Mouse (Mus musculus): ENCODE results near the gene Zfp326.
A peak's percentile ranks its signal among the peaks of the same experiment; 100 is the strongest.
"Not testable (repeated sequence)": the region's sequence is repeated elsewhere in the genome, so short reads cannot be mapped to it uniquely, and the experiment has no call there.

Gene Zfp326

DNA sequence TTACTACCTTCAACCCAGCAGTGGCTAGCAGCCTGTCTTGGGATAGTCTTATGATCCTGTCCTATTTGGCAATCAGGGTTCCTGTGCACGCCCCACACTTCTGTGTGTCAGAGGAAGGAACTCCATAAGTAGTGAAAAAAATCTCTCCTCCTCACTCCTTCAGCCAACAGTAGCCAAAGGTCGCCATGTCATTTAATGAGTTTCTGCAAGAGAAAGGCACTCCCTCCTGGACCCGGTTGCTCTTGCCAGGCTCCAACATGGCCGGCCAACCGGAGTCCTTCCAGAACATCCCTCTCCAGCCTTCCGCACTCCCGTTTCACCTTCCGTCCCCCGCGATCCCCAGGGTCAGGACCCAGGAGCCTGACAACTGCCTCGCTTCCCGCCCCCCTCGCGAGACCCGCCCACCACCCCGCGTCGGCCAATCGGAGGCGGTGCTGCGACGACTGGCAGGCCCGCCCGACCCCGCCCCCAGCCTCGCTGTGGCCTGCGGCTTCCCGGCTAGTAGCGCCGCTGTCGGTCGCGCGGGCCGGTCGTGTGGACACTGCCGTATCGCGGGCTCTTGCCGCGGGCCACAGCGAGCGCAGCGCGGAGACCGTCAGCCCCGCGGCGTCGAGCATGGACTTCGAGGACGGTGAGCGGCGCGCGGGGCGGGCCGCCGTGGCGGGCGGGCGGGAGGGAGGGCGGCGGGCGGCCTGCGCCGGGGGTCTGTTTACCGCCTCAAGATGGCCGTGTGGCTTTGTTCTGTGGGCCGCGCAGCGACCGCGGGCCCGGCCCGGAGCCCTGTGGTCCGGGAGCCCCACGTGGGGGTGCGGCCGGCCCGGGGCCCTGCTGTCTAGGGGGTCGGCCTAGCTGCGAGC lies at the start of gene Zfp326:
Gene Zfp326 (plus strand): TSS at position 498 of the 857 bp plus-strand sequence.
- DNase-seq: peak; percentile 100

DNA sequence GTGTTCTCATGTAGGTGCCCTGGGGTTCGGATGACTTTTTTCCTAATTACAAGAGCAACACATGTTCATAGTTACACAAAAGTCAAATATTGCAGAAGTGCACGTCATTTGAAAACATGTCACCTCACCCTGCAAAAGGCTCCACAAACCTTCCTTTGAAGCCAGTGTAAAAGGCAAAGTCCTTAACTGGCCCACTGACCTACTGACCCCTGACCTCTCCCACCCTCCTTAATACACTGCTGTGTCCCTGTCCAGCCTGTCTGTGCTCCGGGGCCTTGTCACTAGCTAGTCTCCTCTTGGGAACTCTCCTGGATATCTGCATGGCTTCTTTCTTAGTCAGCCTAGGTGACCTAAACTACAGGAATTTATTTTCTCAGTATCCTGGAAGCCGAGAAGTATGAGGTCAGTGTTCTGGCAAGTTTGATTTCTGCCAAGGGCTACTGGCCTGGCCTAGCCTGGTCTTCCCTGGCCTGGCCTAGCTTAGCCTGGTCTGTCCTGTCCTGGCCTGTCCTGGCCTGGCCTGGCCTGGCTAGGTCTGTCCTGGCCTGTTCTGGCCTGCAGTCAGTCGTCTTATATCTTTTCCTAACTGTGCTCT lies 49.4 kb upstream of the Zfp326 start:
- no peak for DNase-seq

DNA sequence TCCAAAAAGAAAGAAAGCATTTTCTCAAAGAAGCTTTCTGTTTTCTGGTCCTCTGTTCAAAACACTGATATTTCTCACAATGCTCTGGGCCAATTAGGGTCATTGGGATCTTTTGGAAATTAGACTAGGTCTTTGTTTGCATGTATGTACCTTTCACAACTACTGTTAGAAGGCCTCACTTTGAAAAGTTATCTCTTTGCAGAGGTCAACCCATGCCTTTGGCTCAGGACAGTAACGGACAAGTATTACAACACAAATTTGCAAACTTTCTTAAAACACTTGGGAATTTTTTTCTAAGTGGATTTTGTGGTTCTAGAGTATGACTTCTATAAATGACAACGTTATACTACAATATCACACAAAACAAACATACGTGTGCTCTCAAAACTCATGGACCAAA lies 48.3 kb upstream of the Zfp326 start:
- DNase-seq: no peak

DNA sequence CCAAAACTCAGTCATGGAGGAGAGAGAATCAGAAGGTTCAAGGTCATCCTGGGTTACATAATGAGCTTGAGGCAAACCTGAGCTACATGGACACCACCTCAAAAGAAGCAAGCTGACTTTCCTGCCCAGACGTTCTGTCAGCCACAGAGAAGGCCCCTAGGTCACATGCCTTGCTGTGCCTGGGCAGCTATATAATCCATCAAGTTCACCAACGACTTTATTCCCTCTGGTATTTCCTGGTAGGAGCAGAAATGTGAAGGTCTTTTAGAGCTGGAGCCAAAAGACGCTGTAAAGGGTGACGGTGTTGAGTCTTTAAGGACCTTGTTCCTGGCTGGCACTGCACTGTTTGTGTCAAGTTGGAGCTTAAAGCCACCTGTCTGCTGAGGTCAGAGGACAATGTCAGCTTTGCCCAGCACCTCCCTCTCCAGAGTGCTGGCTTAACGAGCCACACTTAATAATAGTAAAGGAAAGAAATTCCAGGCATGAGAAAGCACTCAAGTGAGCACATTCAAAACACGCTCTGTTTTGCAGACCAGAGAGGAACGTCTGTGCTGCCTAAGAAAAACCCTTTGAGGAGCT lies 47.3 kb upstream of the Zfp326 start:
- no peak for DNase-seq

DNA sequence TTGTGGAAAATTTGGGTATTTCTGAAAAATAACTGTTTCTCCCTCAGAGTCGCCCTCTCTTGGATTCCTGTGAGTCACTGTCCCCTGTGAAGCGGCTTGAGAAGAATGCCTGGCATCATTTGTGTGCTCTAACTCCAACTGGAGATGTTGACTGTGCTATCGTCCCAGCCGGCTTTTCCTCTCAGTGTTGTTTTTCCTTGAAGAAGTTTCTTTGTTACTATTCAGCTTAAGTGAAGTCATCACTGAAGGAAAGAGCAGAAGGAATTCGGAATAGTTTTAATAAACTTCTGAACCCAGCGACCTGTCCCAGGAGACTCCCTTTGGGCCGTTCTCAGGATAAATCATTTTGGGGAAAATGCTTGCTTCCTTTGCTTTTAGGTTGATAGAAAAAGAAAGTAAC lies 44.2 kb upstream of the Zfp326 start:
- peak; percentile 92 for DNase-seq

DNA sequence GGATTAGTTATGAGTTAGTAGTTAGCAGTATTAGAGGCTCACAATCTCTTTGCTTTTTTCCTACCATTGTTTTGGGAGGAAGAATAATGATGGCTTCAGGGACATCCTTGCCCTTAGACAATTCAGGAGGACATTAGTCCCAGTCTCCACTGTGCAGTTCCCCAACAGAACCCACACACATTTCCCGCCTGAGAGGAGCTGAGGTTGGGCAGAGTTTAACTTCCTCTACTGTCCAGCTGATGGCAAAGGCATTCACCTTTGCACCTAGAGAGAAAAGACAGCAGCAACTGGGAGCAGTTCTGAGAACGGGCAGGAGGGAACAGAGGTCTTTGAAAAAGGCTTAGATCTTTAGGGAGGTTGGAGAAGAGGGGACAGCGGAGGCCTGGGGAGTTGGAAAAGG lies 42.4 kb upstream of the Zfp326 start:
- DNase-seq: peak; percentile 25

DNA sequence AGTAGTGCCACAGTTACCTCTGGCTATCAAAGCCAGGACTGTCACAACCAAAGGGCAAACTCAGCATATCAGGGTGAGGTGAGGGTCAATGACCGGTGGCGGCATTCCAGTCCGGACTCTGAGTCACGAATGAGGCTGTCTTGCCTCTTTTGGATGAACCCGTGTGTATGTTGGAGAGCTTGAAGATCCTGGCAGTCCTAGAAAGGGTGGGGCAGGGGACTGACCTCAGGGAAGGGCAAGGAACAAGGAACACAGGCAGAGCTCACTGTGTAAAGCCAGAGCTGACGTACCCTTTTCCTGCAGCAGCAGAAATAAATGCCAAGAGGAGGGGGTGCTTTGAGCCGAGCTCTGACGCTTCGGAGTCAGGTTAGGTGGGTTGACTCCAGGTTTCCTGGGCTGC lies 40.4 kb upstream of the Zfp326 start:
- DNase-seq: peak; percentile 98

DNA sequence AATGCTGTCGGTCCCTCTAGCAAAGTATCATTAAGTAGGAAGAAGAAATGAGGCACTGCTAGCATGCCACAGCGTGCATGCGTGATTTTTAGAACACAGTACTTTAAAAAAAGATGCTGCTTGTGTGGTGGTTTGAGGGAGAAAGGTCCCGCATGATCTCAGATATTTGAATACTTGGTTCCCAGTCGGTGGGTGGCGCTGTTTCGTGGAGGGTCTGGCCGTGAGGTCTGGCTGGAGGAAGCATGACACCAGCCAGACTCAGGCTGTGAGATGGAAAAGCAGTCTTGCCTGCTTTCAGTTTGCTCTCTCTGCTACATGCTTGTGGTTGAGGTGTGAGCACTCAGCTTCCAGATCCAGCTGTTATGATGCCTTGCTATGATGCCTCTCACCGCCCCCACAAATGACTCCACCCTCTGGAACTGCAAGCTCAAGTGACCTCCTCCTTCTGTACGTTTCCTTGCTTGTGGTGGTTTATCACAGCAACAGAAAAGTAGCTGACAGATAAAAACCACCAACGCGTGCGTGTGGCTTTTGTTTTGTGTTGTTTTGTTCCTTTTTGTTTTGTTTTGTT lies 36.5 kb upstream of the Zfp326 start:
- peak; percentile 39 for DNase-seq

DNA sequence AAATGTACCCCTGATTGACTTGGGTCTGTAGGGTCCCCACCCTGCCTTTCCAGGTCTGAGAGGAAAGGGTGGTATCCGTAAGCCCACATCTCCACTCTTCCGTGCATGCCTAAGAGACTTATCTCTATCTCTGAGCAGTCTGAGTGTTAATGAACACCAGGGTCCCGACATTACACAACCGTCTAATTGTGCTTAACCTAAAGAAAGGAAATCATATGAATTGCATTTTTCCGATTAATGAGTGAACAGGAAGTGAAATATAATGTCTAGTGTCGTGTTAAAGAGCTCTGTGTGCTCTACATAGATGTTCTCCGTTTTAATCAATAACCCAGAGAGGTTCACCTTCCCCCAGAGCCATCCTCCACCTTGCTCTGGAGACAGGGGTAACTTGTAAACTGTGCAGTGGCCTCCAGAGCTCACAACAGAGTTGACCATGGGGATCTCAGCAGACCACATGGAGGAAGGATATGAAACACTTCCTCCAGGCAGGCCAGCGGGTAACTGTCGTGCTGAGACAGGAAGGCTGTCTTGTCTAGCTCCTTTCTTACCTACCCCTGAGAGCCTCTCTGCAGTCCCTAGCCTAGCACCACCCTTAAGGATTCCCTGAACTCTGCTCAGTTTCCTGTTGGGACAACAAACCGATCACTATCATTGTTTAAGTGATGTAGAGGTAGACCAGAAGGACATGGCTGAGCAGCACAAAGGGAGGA lies 32.2 kb upstream of the Zfp326 start:
- DNase-seq: peak; percentile 87

DNA sequence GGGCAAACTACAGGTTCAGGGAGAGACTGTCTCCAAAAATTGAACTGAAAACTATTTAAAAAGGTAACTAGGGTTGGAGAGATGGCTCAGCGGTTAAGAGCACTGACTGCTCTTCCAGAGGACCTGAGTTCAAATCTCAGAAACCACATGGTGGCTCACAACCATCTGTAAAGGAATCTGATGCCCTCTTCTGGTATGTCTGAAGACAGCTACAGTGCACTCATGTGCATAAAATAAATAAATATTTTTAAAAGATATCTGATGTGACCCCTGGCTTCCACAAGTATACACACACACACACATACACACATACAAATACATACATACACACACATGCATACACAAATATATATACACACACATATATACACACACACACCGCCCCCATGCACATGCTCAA lies 31.3 kb upstream of the Zfp326 start:
- no peak for DNase-seq

DNA sequence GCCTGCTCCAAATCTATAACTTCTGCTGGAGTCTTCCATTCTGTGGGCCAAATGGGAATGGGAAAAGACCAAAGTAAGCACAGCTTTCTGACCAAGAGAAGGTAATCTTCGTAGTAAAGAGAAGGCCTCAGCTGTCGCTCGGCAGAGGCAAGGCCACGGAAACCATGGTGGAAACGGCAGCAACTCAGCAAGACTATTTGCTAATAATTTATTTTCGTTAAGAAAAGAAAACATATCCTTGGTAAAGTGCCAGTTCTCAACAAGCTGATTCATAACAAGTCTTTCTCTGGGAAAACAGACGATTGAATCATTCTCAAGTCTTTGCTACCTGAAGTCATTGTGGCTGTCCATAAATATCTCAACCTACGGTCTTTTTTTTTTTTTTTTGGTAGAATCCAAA lies 28.6 kb upstream of the Zfp326 start:
- peak; percentile 81 for DNase-seq

DNA sequence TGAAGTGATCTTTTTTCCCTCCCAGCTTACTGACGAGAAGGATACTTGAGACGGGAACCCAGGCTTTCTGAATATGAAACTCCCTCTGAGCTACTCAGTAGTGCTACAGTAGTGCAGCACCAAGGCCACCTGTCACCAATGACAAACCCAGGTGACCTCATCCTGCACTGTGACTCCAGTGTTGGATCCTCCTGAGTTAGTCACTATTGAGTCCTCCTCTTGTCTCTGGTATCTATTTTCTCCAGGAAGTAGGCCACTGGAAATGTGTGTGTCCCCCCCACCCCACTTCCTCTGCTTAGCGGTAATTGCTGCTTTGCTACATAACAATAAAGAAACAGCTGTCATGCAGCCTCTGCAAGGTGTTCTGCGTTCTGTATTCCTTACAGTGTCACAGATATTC lies 27.1 kb upstream of the Zfp326 start:
- DNase-seq: peak; percentile 41

DNA sequence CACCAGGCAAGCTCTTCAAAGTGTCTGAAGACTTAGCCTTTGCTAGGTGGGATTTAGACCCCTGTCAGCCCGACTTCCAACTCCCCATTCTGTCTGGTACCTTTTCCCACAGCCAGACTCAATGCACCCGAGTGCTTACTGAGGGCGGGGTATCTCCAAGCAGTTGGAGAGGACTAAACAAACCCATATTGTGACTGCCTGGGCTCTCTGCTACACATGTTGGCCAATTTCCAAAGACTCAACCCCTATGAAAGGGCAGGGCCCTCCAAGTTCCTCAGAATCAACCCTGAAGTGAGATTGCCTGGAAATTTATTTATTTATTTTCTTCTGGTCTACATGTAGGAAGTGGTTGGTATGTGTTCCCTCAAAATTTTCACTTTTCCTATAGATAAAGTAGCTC lies 26.7 kb upstream of the Zfp326 start:
- DNase-seq: peak; percentile 83

DNA sequence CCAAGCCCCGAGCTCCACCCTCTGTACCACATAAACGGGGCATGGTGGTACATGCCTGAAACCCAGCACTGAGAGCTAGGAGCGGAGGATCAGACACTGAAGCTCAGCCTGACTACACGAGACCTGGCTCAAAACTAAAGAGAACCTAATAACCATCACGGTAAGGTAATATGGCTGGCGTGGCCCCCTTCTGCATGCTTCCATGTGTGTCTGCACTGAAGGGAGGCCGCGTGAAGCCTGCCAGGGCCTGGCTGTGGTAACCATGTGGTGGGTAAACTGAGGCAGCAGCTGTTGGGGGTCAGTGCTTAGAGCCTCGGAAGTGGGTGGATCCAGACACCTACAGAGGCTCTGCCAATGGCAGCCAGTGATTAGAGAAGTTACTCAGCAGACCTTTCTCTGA lies 23.1 kb upstream of the Zfp326 start:
- DNase-seq: peak; percentile 78

DNA sequence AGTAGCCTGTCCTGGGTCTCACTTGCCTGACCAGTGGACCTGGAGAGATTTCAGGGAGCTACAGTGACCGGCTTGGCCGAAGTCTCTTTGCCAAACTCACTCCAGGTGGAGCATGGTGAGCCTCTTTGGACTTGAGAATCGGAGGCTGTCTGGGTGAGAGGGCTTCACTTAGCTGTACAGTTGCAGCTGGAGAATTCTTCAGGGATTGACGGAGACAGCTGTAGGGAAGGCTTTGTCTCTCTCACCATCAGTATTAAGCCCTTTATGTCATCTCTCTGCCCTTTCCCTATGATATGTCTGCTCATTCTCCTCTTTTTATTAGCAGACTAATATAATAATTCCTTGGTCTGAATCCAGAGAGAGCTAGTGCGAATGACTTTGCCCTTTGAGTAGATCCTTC lies 18.9 kb upstream of the Zfp326 start:
- DNase-seq: peak; percentile 87

DNA sequence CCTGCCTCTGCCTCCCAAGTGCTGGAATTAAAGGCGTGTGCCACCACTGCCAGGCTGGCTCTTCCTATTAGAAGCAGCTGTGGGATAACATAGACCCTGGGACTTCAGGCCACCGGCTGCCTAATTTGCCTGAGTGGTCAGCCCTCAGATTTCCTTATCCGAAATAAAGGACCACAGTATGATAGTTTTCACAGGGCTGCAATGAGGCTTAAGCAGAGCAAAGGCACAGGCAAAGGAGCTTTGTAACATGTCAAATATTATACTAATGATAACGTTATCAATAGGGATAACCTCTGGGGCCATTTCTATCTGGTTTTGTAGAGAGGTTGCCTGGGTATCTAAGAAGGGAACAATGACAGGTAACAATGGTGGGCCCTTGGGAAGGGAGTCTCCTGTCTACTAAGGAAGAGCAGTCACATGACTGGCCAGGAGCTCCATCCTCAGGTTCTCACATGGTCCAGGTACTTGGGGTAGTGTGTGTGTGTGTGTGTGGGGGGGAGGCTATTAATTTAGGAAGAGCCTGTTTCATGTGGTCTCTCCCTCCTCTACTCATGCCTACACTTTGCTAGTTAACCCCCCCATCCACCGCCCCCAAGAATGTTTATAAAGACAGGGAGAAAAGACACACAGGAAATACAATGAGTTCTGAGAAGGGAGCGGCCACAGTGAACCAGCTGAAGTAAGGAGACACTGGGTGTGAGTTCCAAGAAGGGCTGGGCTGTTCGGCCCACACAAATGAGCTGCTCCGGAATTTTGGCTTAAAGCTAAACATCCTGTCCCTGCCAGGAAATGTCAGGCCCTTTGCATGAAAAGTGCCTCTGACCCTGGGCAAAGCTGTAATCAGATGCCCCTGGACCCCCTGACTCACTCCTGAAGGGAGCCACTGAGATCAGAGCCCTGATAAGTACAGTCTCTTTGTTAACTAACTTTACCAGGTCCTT lies 17.3 kb upstream of the Zfp326 start:
- DNase-seq: peak; percentile 96

DNA sequence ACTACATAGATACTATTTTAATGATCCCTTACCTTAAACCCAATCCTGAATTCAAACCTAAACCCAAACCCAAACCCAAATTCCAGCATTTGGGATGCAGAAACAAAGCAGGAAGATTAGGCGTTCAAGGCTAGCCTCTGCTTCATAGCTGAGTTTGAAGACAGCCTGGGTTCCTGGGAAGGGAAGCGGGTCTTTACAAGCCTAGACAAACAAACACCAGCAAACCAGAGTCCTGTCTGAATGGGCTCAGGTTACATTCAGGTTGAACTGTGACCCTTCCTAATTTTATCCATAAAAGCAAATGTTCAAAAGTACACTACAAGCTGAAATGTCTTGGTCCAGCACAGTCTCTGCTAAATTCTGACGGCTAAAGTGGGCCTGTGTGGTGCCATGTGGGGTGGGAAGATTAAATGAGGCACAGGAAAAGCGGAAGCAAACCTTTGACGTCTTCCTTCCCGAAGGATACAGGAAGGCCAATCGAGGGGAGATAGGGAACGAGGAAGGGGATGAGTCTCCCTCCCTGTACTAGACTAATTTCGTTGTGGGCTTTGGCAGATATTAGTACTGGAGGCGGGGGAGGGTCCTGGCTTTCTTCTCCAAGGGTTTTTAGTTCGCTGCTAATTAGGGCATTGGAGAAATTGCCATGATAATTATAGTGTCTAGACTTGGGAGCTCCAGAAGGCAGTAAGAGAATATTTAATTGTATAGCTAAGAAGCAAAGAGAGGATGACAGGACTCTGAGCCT lies 16.5 kb upstream of the Zfp326 start:
- DNase-seq: peak; percentile 85

DNA sequence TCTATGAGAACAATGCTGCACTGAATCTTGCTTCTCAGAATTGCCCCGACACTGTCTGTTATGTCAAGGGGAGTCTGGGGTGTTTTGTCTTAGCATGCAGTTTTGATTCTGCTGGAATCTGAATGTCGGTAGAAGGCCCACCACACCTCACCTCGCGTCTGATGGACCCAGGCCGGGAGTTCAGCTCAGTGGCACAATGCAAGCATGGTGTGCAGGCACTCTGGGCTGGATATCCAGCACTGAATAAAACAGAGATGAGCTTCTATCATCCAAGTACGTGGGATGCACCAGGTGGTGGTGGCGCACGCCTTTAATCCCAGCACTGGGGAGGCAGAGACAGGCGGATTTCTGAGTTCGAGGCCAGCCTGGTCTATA lies 15.9 kb upstream of the Zfp326 start:
- peak; percentile 87 for DNase-seq

DNA sequence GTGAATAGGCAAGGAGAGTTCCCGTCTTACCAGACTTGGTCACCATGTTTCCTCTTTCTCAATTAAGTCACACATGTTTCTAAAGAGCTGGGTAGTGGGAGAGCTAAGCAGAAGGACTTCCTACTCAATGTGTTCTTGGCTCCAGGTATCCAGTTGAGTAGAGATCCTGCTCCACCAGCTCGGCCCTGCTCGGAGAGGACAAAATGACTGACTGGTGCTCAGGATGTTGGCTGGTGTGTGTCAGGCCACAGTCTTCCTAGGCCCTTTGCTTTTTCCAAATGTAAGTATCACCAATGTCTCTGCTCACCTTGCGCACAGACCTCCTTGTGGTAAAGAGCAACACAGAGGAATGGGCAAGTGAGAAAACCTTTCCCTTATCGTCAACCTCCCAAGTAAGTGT lies 14.7 kb upstream of the Zfp326 start:
- peak; percentile 64 for DNase-seq

DNA sequence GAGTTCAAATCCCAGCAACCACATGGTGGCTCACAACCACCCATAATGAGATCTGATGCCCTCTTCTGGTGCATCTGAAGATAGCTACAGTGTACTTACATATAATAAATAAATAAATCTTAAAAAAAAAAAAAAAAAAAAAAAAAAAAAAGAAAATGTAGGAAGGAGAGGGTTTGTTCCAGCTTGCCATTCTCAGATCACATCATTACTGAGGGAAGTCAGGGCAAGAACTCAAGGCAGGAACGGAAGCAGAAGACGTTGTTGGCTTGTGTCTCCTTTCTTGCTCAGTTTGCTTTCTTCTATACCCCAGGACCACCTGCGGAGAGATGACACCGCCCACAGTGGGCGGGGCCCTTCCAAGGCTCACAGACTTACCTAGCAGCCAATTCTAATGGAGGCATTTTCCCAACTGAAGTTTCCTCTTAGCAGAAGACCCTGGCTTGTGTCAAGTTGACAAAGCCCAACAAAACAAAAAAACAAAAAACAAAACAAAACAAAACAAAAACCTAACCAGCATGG lies 11.2 kb upstream of the Zfp326 start:
- not testable (repeated sequence) for DNase-seq

DNA sequence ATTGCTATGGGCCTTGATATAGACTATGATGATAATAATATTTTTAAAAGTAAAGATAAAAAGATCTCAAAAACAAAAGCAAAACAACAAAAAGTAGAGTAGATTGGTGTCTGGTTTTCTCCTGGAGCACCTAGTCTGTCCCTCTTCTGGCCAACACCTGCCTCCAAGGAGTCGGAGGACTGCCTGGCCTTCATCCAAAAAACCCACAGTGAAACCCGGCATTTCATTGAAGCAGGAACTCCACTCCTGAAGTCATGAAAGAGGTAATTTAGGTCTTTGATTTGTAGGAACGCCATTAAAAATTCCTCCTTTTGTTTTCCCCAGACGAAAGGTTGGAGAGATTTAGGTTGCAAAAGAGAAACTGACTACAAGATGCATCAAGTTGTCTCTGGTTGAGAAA lies 8.9 kb upstream of the Zfp326 start:
- DNase-seq: no peak
